Mouse (Mus musculus) G1E (cell line): ENCODE data around the gene Clec10a.

Experiments
- CTCF ChIP-seq: IDR thresholded peaks from 2 replicates; pipeline ENCODE4 v1.5.1; 2012; ENCODE audit warnings: low read depth, low read length, inconsistent platforms, mixed read lengths
- POLR2AphosphoS5 ChIP-seq: IDR thresholded peaks from 2 replicates; pipeline ENCODE4 v1.6.1; 2012; ENCODE audit warnings: low read depth, low read length, inconsistent platforms; ENCODE audit not compliant: insufficient replicate concordance

DNA sequence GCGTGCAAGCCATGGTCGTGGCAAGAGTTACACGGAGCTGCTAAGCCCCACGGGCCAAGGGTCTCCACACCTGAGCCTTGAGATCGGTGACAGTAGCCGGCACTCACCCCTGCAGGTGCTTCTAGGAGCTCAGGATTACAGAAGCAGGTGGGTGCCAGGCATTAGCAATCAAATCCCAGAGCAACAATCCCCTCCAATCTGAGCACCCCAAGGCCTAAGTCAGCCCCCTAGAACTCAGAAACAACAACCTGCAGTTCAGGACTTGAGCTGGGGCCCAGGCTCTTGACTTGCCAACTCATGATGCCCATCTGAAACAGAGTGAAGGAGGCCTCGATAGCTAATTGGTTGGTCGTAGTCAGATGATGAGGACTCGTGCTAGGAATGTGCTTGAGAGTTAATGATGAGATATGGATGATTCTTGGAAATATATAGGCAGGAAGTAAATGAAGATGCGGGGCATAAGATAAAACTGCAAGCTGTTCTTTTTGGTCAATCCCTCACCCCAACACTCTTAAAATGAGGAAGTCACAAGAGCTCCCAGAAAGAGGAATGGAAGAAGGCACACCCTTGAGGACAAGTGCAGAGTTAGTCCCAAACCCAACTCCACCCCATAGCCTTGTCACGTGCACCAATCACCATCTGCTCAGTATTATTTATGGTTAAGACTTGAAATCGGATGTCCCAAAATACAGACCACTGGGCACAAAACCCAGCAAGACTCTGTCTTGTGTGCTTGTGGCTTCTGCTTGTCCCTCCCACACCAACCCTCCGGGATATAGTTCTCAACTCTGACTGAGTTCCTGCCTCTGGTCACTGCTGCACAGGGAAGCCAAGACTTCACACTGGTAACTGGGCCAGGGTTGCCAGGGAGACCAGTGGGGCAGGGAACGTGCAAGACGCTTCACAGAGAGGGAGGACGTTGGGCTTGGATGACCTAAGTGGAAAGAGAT, 10.2 kb downstream of the Clec10a start:
- no peak for TF ChIP-seq POLR2AphosphoS5
- no peak for TF ChIP-seq CTCF
